In the genomic region with DNA sequence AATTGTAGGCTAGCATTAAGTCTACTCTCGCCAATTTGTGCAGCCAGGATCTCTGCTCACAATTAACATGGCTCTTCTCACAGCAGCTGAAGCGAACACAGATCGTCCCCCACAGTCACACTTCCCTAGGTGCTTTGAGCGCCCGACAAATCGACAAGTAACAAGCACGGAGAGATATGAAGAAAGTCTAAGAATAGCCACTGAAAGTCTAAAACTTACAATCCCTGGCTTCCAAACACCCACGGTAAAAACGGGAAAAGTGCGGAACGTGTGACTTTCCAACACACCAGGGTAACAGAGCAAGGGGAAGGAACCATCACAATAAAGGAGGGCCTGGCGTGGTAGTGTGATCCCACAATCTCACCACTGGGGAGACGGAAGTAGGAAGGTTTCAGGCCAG, we compare ENCODE assay signal across 10 mouse cellular contexts.
"Had no signal": no experiment of that assay in that cellular context is flagged by ENCODE, and none has a peak within 500 bp of the region (broad histone marks: within the 10 kb centered on the region; RNA-seq: fewer than 3 reads in every experiment).

No protein-coding gene starts in this region.

- DNase-seq: right cerebral cortex, postnatal 14 days; right cerebral cortex, postnatal 25 days; right cerebral cortex, postnatal 4 days; spleen, adult 18-20 months; thymus, adult 18-20 months; thymus, adult 2 months; thymus, postnatal 14 days; thymus, postnatal 25 days; thymus, postnatal 36 days; thymus, postnatal 4 days had no signal
